Mouse (Mus musculus): ENCODE measurements around the gene Cyp2s1. TPM values are rescaled to one million over a fixed set of nuclear protein-coding genes. Genes with fewer than 3 reads are reported as not detected.

Cyp2s1 gene
- polyA plus RNA-seq, 1 experiment: not detected

GRCm38 (mm10) chr7:25815571-25815970, 1.1 kb downstream of the Cyp2s1 start:
- H3K27me3 ChIP-seq (ENCODE audit: control insufficient read depth): peaks cover 29% of the 10 kb centered on the region

GRCm38 (mm10) chr7:25814711-25815110, 2.0 kb downstream of the Cyp2s1 start:
- no peaks in the 10 kb centered on the region for H3K9me3 ChIP-seq (ENCODE audit: control insufficient read depth, low read length)
- H3K27me3 ChIP-seq (ENCODE audit: control insufficient read depth): peaks cover 29% of the 10 kb centered on the region
- H3K36me3 ChIP-seq (ENCODE audit: control insufficient read depth): no peaks in the 10 kb centered on the region
- H3K4me1 ChIP-seq (ENCODE audit: control insufficient read depth): peaks cover 11% of the 10 kb centered on the region
- TF ChIP-seq TAL1 (IDR thresholded peaks at IDR 0.05; ENCODE audit: low read length) (no peak), GATA1 (IDR thresholded peaks at IDR 0.05; ENCODE audit: low read length) (no peak)
- H3K4me3 ChIP-seq (replicated peaks): no peak overlapping the region

More at GRCm38 (mm10) chr7:25815571-25815970, 1.1 kb downstream of the Cyp2s1 start:
- peaks cover 11% of the 10 kb centered on the region for H3K4me1 ChIP-seq (ENCODE audit: control insufficient read depth)
- H3K36me3 ChIP-seq (ENCODE audit: control insufficient read depth): no peaks in the 10 kb centered on the region
- no peaks in the 10 kb centered on the region for H3K9me3 ChIP-seq (ENCODE audit: control insufficient read depth, low read length)
- TF ChIP-seq TAL1 (IDR thresholded peaks at IDR 0.05; ENCODE audit: low read length) (no peak), GATA1 (IDR thresholded peaks at IDR 0.05; ENCODE audit: low read length) (no peak)
- H3K4me3 ChIP-seq (replicated peaks): no peak overlapping the region

GRCm38 (mm10) chr7:25812195-25812594, 4.5 kb downstream of the Cyp2s1 start:
- TF ChIP-seq TAL1 (IDR thresholded peaks at IDR 0.05; ENCODE audit: low read length) (no peak), GATA1 (IDR thresholded peaks at IDR 0.05; ENCODE audit: low read length) (no peak)
- Histone ChIP-seq H3K27me3 (ENCODE audit: control insufficient read depth) (peaks cover 29% of the 10 kb centered on the region), H3K4me3 (replicated peaks) (no peak overlapping the region), H3K36me3 (ENCODE audit: control insufficient read depth) (no peaks in the 10 kb centered on the region), H3K4me1 (ENCODE audit: control insufficient read depth) (peaks cover 11% of the 10 kb centered on the region), H3K9me3 (ENCODE audit: control insufficient read depth, low read length) (no peaks in the 10 kb centered on the region)

- H3K27me3 ChIP-seq (ENCODE audit: control insufficient read depth): peaks cover 26% of the 10 kb centered on the region
- TF ChIP-seq GATA1 (IDR thresholded peaks at IDR 0.05; ENCODE audit: low read length) (no peak), TAL1 (IDR thresholded peaks at IDR 0.05; ENCODE audit: low read length) (no peak)
- no peaks in the 10 kb centered on the region for H3K9me3 ChIP-seq (ENCODE audit: control insufficient read depth, low read length)
- H3K4me1 ChIP-seq (ENCODE audit: control insufficient read depth): peaks cover 9% of the 10 kb centered on the region
- H3K4me3 ChIP-seq (replicated peaks): no peak overlapping the region
- H3K36me3 ChIP-seq (ENCODE audit: control insufficient read depth): no peaks in the 10 kb centered on the region
These were observed 5.0 kb downstream of the Cyp2s1 start for GRCm38 (mm10) chr7:25811716-25812115.

GRCm38 (mm10) chr7:25805631-25806343, 10.9 kb downstream of the Cyp2s1 start:
- Histone ChIP-seq H3K9me3 (ENCODE audit: control insufficient read depth, low read length) (no peaks in the 10 kb centered on the region), H3K4me3 (replicated peaks) (no peak overlapping the region), H3K4me1 (ENCODE audit: control insufficient read depth) (peaks cover 4% of the 10 kb centered on the region), H3K36me3 (ENCODE audit: control insufficient read depth) (no peaks in the 10 kb centered on the region), H3K27me3 (ENCODE audit: control insufficient read depth) (no peaks in the 10 kb centered on the region)
- TF ChIP-seq GATA1 (IDR thresholded peaks at IDR 0.05; ENCODE audit: low read length) (no peak), TAL1 (IDR thresholded peaks at IDR 0.05; ENCODE audit: low read length) (no peak)

GRCm38 (mm10) chr7:25804792-25805191, 11.9 kb downstream of the Cyp2s1 start:
- Histone ChIP-seq H3K27me3 (ENCODE audit: control insufficient read depth) (no peaks in the 10 kb centered on the region), H3K36me3 (ENCODE audit: control insufficient read depth) (no peaks in the 10 kb centered on the region), H3K4me1 (ENCODE audit: control insufficient read depth) (peaks cover 4% of the 10 kb centered on the region), H3K9me3 (ENCODE audit: control insufficient read depth, low read length) (no peaks in the 10 kb centered on the region), H3K4me3 (replicated peaks) (no peak overlapping the region)
- no peak for TF ChIP-seq GATA1 (IDR thresholded peaks at IDR 0.05; ENCODE audit: low read length)
- no peak for TF ChIP-seq TAL1 (IDR thresholded peaks at IDR 0.05; ENCODE audit: low read length)

- TF ChIP-seq GATA1 (IDR thresholded peaks at IDR 0.05; ENCODE audit: low read length): no peak
- TF ChIP-seq TAL1 (IDR thresholded peaks at IDR 0.05; ENCODE audit: low read length): no peak
These were observed 13.3 kb downstream of the Cyp2s1 start for GRCm38 (mm10) chr7:25803460-25803859.

GRCm38 (mm10) chr7:25802241-25803125, 14.2 kb downstream of the Cyp2s1 start:
- TF ChIP-seq GATA1 (IDR thresholded peaks at IDR 0.05; ENCODE audit: low read length) (no peak), TAL1 (IDR thresholded peaks at IDR 0.05; ENCODE audit: low read length) (no peak)
- Histone ChIP-seq H3K36me3 (ENCODE audit: control insufficient read depth) (no peaks in the 10 kb centered on the region), H3K4me3 (replicated peaks) (no peak overlapping the region), H3K27me3 (ENCODE audit: control insufficient read depth) (no peaks in the 10 kb centered on the region), H3K4me1 (ENCODE audit: control insufficient read depth) (peaks cover 4% of the 10 kb centered on the region), H3K9me3 (ENCODE audit: control insufficient read depth, low read length) (peaks cover 4% of the 10 kb centered on the region)

More at GRCm38 (mm10) chr7:25803460-25803859, 13.3 kb downstream of the Cyp2s1 start:
- Histone ChIP-seq H3K9me3 (ENCODE audit: control insufficient read depth, low read length) (peaks cover 2% of the 10 kb centered on the region), H3K4me1 (ENCODE audit: control insufficient read depth) (peaks cover 4% of the 10 kb centered on the region), H3K4me3 (replicated peaks) (no peak overlapping the region), H3K27me3 (ENCODE audit: control insufficient read depth) (no peaks in the 10 kb centered on the region), H3K36me3 (ENCODE audit: control insufficient read depth) (no peaks in the 10 kb centered on the region)

- TF ChIP-seq GATA1 (IDR thresholded peaks at IDR 0.05; ENCODE audit: low read length): no peak
- TF ChIP-seq TAL1 (IDR thresholded peaks at IDR 0.05; ENCODE audit: low read length): no peak
- Histone ChIP-seq H3K9me3 (ENCODE audit: control insufficient read depth, low read length) (peaks cover 4% of the 10 kb centered on the region), H3K4me3 (replicated peaks) (no peak overlapping the region), H3K27me3 (ENCODE audit: control insufficient read depth) (no peaks in the 10 kb centered on the region), H3K36me3 (ENCODE audit: control insufficient read depth) (no peaks in the 10 kb centered on the region), H3K4me1 (ENCODE audit: control insufficient read depth) (peaks cover 4% of the 10 kb centered on the region)
These were observed 15.7 kb downstream of the Cyp2s1 start for GRCm38 (mm10) chr7:25801031-25801430.

Measured in erythroblast, embryonic 14.5 days (primary cell).